Mouse (Mus musculus) testis, adult 2 months (tissue): ENCODE measurements around the gene Fblim1. TPM values are rescaled to one million over a fixed set of nuclear protein-coding genes. Genes with fewer than 3 reads are reported as not detected.
"Not testable (repeated sequence)": the region's sequence is repeated elsewhere in the genome, so short reads cannot be mapped to it uniquely, and the experiment has no call there.

ENCODE experiments used
- H3K27ac ChIP-seq: fragments of 200-500 bp; 2 replicates; pipeline ENCODE4 v1.5.1; 2012; ENCODE audit warnings: low read depth, low read length; ENCODE audit not compliant: control insufficient read depth, insufficient read depth
- H3K27me3 ChIP-seq: fragments of 200-500 bp; 2 replicates; pipeline ENCODE4 v1.6.1; 2012; ENCODE audit warnings: mild to moderate bottlenecking, low read length, moderate library complexity; ENCODE audit not compliant: control insufficient read depth, insufficient read depth
- H3K36me3 ChIP-seq: fragments of 200-500 bp; 2 replicates; pipeline ENCODE4 v1.6.1; 2012; ENCODE audit warnings: mild to moderate bottlenecking, low read length; ENCODE audit not compliant: control insufficient read depth, insufficient read depth
- H3K4me1 ChIP-seq: fragments of 200-500 bp; 2 replicates; pipeline ENCODE4 v1.6.1; 2012; ENCODE audit warnings: low read length; ENCODE audit not compliant: control insufficient read depth, insufficient read depth
- H3K4me3 ChIP-seq: fragments of 200-500 bp; 2 replicates; pipeline ENCODE4 v1.5.1; 2012; ENCODE audit warnings: low read depth, mild to moderate bottlenecking, low read length, moderate library complexity, mixed read lengths; ENCODE audit not compliant: control insufficient read depth
- CTCF ChIP-seq: fragments of 200-500 bp; IDR thresholded peaks from 2 replicates; pipeline ENCODE4 v1.5.1; 2012; ENCODE audit warnings: low read depth, mild to moderate bottlenecking, inconsistent platforms, low read length, moderate library complexity; ENCODE audit not compliant: control insufficient read depth, insufficient read depth, insufficient replicate concordance
- POLR2A ChIP-seq: fragments of 200-500 bp; IDR thresholded peaks from 2 replicates; pipeline ENCODE4 v1.6.1; 2012; ENCODE audit warnings: low read depth, mild to moderate bottlenecking, inconsistent platforms, low read length, moderate library complexity; ENCODE audit not compliant: control insufficient read depth
- polyA plus RNA-seq: library from polyadenylated mRNA; depleted of rRNA; stranded (reverse); fragments of >200 nt; gene quantifications from 2 replicates; pipeline ENCODE4 v1.2.3, GENCODE M21; 2012

The Fblim1 gene
- polyA plus RNA-seq, 1 experiment, result 3.1 TPM

DNA sequence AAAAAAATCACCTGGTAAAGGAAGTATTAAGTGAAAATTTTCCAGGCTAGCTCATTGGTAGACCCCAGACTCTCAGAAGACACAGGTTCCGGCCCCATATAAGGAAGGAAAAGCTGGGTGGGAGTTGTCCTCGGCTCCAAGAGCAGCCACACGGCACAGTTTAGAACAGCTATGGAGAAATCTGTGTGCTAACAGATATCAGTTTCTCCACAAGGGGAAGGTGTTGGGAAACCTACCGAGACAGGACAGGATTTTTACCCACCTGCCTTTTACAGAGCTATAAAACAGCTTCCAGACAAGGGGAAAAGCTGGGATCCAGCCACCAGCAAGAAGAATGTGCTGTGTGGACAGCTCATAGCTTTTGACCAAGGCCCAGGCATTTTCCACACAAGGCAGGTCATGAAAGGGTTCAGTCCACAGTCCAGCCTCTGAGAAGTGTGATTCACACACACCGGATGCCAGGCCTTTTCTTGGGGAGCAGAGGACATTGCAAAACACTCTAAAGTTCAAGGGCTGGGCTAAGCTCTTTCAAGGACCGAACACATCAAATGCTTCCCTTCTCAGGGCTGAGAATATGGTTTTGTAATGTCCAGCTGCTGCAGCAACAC, 32.4 kb downstream of the Fblim1 start:
- Histone ChIP-seq H3K27ac (peak overlapping the region; percentile 34), H3K36me3 (no peaks in the 10 kb centered on the region), H3K4me1 (peaks cover 5% of the 10 kb centered on the region), H3K27me3 (no peaks in the 10 kb centered on the region), H3K4me3 (no peak overlapping the region)
- no peak; the same call in 1 of the 2 replicates for TF ChIP-seq POLR2A

DNA sequence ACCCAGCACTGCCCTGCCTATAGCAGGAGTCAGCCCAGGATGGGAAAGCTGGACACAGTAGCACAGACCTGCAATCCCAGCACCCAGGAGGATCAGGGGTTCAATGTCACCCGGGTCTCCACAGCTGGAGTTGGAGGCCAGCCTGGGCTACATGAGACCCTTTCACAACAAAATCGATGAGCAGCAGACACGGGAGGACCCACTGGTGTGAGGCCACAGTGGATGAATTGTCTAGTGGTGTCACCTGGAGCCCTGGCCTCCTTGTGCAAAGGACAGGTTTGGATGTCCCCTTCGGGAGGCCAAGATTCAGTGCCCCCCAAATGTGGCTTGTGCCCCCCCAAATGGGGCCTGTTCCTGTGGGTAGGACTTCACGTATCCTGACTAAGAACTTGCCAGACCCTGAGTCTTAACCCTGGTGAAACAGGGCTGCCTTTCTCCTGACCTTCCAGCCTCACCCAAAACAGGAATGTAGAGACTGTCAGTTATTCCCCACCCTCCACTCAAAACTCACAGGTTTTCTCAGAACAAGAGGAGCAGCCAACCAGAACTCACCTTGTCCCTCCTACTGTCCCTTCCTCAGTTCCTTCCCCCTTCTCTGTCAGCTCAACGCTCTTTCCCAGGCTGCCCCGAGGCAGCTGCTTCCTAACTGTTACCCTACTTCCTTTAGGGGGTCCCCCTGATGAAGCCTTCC, 33.1 kb downstream of the Fblim1 start:
- no peak overlapping the region for H3K4me3 ChIP-seq
- no peaks in the 10 kb centered on the region for H3K27me3 ChIP-seq
- no peak overlapping the region for H3K27ac ChIP-seq
- no peak for TF ChIP-seq POLR2A
- no peak for TF ChIP-seq CTCF
- H3K4me1 ChIP-seq, result peaks cover 5% of the 10 kb centered on the region
- H3K36me3 ChIP-seq, result no peaks in the 10 kb centered on the region

DNA sequence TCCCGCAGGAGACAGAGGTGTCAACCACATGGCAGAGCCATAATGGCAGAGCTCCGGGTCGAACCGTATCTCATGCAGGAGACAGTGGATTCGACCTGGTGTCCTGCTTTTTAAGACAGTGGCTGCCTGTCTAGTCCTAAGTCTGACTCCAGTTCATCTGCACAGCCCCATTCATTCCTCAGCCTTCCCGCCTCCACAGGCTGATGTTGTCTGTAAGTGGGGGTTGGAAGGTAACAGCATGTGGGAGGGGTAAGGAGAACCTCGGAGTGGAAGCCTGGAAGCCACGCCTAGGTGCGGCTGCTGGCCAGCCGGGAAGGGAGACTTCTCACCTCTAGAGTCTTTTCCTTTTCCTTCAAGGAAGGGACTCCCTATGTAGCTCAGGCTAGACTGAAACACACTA, 34.0 kb downstream of the Fblim1 start:
- Histone ChIP-seq H3K4me3 (no peak overlapping the region), H3K27ac (no peak overlapping the region)

DNA sequence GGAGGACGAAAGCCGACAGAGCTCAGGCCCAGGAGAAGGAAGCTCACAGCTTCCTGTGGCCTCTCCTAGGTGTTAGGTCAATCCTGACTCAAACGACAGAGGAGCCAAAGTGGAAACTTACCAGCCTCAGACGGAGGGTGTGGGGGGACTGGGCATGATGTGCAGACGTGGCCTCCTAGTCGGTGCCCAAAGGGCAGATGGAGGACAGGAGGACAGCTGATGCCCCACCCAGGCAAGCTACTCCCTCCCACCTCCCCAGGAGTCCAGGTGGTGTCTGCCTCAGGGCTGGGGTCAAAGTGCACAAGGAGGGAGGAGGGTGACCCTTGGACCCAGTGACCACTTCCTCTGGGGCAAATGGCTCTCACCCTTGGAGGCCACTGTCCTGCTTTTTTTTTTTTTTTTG, 34.6 kb downstream of the Fblim1 start:
- no peaks in the 10 kb centered on the region for H3K36me3 ChIP-seq
- peaks cover 5% of the 10 kb centered on the region for H3K4me1 ChIP-seq
- no peaks in the 10 kb centered on the region for H3K27me3 ChIP-seq
- H3K27ac ChIP-seq, result no peak overlapping the region
- TF ChIP-seq POLR2A, result no peak
- TF ChIP-seq CTCF, result no peak
- no peak overlapping the region for H3K4me3 ChIP-seq

More for the DNA sequence above, 34.0 kb downstream of the Fblim1 start:
- Histone ChIP-seq H3K4me1 (peaks cover 5% of the 10 kb centered on the region), H3K27me3 (no peaks in the 10 kb centered on the region), H3K36me3 (no peaks in the 10 kb centered on the region)
- TF ChIP-seq POLR2A (no peak), CTCF (no peak)

DNA sequence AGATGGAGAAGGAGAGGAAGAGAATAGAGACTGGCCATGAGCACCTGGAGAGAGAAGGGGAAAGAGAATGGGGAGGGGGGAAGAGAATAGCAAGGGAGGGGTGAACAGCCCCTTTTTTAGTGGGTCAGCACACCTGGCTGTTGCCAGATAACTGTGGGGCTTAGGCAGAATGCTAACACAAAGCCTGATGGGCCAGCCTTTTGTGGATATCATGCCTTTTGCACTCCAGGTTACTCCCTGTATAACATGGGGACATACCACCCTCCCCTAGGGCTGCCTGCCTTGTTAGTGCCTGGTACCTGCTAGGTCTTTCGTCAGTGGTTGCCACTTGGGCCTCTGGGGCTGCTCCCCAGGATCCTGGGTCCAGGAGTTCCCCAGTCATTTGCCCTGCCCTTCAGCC, 35.1 kb downstream of the Fblim1 start:
- TF ChIP-seq POLR2A (no peak), CTCF (no peak)
- H3K36me3 ChIP-seq, result no peaks in the 10 kb centered on the region
- no peak overlapping the region for H3K4me3 ChIP-seq
- no peaks in the 10 kb centered on the region for H3K27me3 ChIP-seq
- H3K27ac ChIP-seq, result no peak overlapping the region
- H3K4me1 ChIP-seq, result peaks cover 5% of the 10 kb centered on the region

DNA sequence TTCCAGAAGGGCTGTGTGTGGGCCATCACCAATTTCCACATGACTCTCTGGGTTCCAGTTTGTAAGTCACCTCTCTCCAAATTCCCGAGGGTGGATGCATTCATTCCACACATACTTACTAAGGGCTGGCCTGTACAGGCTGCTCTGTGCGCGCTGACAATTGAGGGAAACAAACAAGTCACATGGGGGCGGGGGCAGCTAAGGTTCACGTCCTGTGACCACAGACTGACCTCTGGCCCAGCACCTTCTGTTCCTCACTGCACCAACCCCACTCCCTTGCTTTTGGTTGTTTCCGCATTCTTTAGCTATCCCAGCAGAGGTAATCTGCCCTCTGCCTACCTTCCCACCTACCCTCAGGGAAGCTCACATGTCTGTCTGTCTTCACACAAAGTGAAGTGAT, 35.9 kb downstream of the Fblim1 start:
- Histone ChIP-seq H3K4me3 (no peak overlapping the region), H3K4me1 (peaks cover 5% of the 10 kb centered on the region), H3K27me3 (no peaks in the 10 kb centered on the region), H3K27ac (no peak overlapping the region), H3K36me3 (no peaks in the 10 kb centered on the region)
- TF ChIP-seq CTCF, result no peak
- TF ChIP-seq POLR2A, result no peak

DNA sequence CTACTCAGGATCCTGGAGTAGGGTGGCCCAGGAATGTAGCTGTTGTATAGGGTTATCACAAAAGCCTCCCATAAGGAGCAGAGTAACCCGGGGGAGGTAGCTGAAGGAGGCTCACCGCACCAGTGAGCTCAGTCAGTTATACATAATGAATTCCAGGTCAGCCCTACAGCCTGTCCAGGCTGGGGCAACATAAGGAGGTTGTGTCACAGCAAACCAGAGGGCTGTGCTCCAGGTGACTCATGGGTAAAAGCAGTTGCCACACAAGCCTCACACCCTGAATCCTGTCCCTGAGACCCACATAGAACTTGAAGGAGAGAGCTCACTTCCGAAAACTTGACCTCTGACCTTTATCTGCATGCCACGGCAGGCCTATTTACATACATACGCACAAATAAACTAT, 36.9 kb downstream of the Fblim1 start:
- Histone ChIP-seq H3K27ac (no peak overlapping the region), H3K4me3 (no peak overlapping the region), H3K36me3 (no peaks in the 10 kb centered on the region), H3K4me1 (0 out of 2 replicates have a peak, but pooled peaks cover 3% of the 10 kb centered on the region), H3K27me3 (no peaks in the 10 kb centered on the region)
- no peak for TF ChIP-seq POLR2A
- TF ChIP-seq CTCF, result no peak

DNA sequence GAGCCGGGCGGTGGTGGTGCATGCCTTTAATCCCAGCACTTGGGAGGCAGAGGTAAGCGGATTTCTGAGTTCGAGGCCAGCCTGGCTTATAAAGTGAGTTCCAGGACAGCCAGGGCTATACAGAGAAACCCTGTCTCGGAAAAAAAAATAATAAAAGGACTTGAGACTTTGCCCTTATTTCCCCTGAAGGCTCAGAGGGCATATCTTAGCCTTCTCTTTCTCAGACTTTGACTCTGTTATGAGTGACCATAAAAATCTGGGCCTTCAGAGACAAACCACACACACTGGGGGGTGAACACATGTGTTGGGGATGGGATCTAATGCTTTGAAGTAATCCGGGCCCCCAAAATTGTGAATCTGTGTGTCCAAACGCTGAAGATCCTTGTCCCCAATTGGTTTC, 38.7 kb downstream of the Fblim1 start:
- H3K27me3 ChIP-seq, H3K36me3 ChIP-seq, H3K27ac ChIP-seq, H3K4me1 ChIP-seq, H3K4me3 ChIP-seq: not testable (repeated sequence)
